Mouse (Mus musculus) ES-E14 (cell line): ENCODE measurements around the gene Nat9. TPM values are rescaled to one million over a fixed set of nuclear protein-coding genes. Genes with fewer than 3 reads are reported as not detected.
A peak's percentile ranks its signal among the peaks of the same experiment; 100 is the strongest.

ENCODE experiments used
- DNase-seq: peaks from one replicate; pipeline ENCODE4 v3.0.0-alpha.2; 2013; ENCODE audit warnings: low read depth, low spot score
- H3K27ac ChIP-seq: 2 replicates; pipeline ENCODE4 v1.5.1; 2012; ENCODE audit warnings: low read depth, mild to moderate bottlenecking, low read length, moderate library complexity, mixed read lengths; ENCODE audit not compliant: poor library complexity, insufficient read depth, severe bottlenecking
- H3K36me3 ChIP-seq: 2 replicates; pipeline ENCODE4 v1.6.1; 2012; ENCODE audit warnings: mild to moderate bottlenecking, low read length, moderate library complexity, mixed read lengths; ENCODE audit not compliant: control insufficient read depth, poor library complexity, insufficient read depth, severe bottlenecking
- H3K4me1 ChIP-seq, 2 experiments: fragments of 150-350 bp in 1 of 2; sonication (generic) in 1 of 2; 2 replicates each; pipeline ENCODE4 v1.6.1; 2012; ENCODE audit warnings: low read length in 2 of 2, mild to moderate bottlenecking in 1 of 2, mixed read lengths in 1 of 2; ENCODE audit not compliant: control insufficient read depth in 2 of 2, insufficient read depth in 2 of 2, poor library complexity in 1 of 2
- H3K4me3 ChIP-seq, 2 experiments: fragments of 150-350 bp in 1 of 2; sonication (generic) in 1 of 2; 2 replicates each; pipeline ENCODE4 v1.5.1; 2012; ENCODE audit warnings: low read length in 2 of 2, low read depth in 1 of 2, mild to moderate bottlenecking in 1 of 2, mixed read lengths in 1 of 2; ENCODE audit not compliant: insufficient read depth in 1 of 2, poor library complexity in 1 of 2, severe bottlenecking in 1 of 2
- H3K9ac ChIP-seq: 2 replicates; pipeline ENCODE4 v1.6.1; 2012; ENCODE audit warnings: low read depth, mild to moderate bottlenecking, low read length, mixed read lengths; ENCODE audit not compliant: poor library complexity, insufficient read depth, severe bottlenecking
- H3K9me3 ChIP-seq: fragments of 150-350 bp; sonication (generic); 2 replicates; pipeline ENCODE4 v1.6.1; 2012; ENCODE audit warnings: low read depth, mild to moderate bottlenecking, low read length; ENCODE audit not compliant: control insufficient read depth, insufficient read depth
- CHD2 ChIP-seq: IDR thresholded peaks from 2 replicates; pipeline ENCODE4 v1.6.1; 2014; ENCODE audit warnings: mild to moderate bottlenecking, low read depth, low read length, inconsistent platforms
- HCFC1 ChIP-seq: IDR thresholded peaks from 2 replicates; pipeline ENCODE4 v1.6.1; 2012; ENCODE audit warnings: low read length, inconsistent platforms, borderline replicate concordance; ENCODE audit not compliant: insufficient read depth
- MAFK ChIP-seq: IDR thresholded peaks from 2 replicates; pipeline ENCODE4 v1.6.1; 2014; ENCODE audit warnings: mild to moderate bottlenecking, low read depth, low read length, inconsistent platforms; ENCODE audit not compliant: insufficient read depth
- ZC3H11A ChIP-seq: IDR thresholded peaks from 2 replicates; pipeline ENCODE4 v1.6.1; 2012; ENCODE audit warnings: low read depth, mild to moderate bottlenecking, inconsistent platforms, low read length, borderline replicate concordance
- ZNF384 ChIP-seq: IDR thresholded peaks from 2 replicates; pipeline ENCODE4 v1.6.1; 2012; ENCODE audit warnings: low read depth, low read length, inconsistent platforms
- in situ Hi-C, 2 experiments: fragments of 600-800 bp; cut with MboI; formaldehyde crosslinking; loops; one replicate each; pipeline ENCODE4 v1.15.1; 2025; ENCODE audit warnings: low sequenced_read_pairs in 2 of 2, inconsistent platforms in 1 of 2; ENCODE audit not compliant: unreplicated experiment in 2 of 2
- total RNA-seq: library from RNA; depleted of rRNA; stranded (reverse); fragments of 300-350 nt; gene quantifications from 2 replicates; pipeline ENCODE4 v1.2.3, GENCODE M21; 2012; rRNA removed

The Nat9 gene
- total RNA-seq: 16.9 and 19.3 TPM in 2 replicates

DNA sequence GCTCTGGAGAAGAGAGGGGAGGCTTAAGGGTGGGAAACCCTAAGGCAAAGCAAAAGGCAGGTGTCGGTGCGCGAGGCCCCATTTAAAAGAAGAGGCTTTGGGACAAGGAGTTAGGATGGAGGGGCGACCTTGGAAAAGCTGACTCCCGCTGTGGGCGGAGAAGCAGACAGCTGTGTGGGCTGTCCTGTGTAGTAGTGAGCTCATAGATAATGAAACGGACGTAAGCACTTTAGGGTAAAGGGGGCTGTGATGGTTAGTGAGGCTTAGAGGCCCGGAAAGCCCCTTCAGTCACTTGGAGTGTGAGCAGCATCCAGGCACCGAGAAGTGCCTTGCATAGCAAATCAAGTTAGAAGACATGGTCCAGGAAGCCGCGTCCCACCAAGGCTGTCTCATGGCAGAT is at the start of gene Nat9:
Gene Nat9, minus strand, starts transcription at position 167 of the 400 bp plus-strand sequence.
- no peak within 1 kb of the TSS for H3K27ac ChIP-seq
- DNase-seq: no peak

GRCm38 (mm10) chr11:115236570-115236969 is 48.9 kb upstream of the Nat9 start:
- in situ Hi-C loops: no loop called here
- Histone ChIP-seq H3K9me3 (no peaks in the 10 kb centered on the region), H3K36me3 (no peaks in the 10 kb centered on the region; the same call in 1 of the 2 replicates), H3K4me1 (peaks cover 3 to 13% of the 10 kb centered on the region in 2 experiments; a peak in 3 of 4 replicates), H3K27ac (no peak overlapping the region), H3K9ac (no peak overlapping the region), H3K4me3 (no peak overlapping the region)
- DNase-seq: no peak
- TF ChIP-seq ZNF384 (no peak), CHD2 (no peak), MAFK (no peak), ZC3H11A (no peak), HCFC1 (no peak)

More for the DNA sequence above, at the start of gene Nat9:
- in situ Hi-C loops: no loop called here
- Histone ChIP-seq H3K4me1 (peaks cover 0 to 8% of the 10 kb centered on the region in 2 experiments; a peak in 1 of 4 replicates), H3K9me3 (no peaks in the 10 kb centered on the region), H3K9ac (peak within 1 kb of the TSS; percentile 69), H3K36me3 (peaks cover 12% of the 10 kb centered on the region; the same call in 1 of the 2 replicates), H3K4me3 (peak within 1 kb of the TSS; percentile 71 to 75)
- TF ChIP-seq HCFC1 (no peak), CHD2 (no peak), ZC3H11A (no peak), ZNF384 (no peak), MAFK (no peak)

GRCm38 (mm10) chr11:115234320-115235044 is 46.8 kb upstream of the Nat9 start:
- no peak for TF ChIP-seq CHD2
- no peak for TF ChIP-seq ZNF384
- TF ChIP-seq HCFC1: no peak
- TF ChIP-seq MAFK: no peak
- no peak for TF ChIP-seq ZC3H11A
- in situ Hi-C loops: no loop called here
- no peak overlapping the region for H3K9ac ChIP-seq
- H3K4me3 ChIP-seq: no peak overlapping the region
- H3K4me1 ChIP-seq: peaks cover 3 to 15% of the 10 kb centered on the region in 2 experiments; a peak in 3 of 4 replicates
- H3K9me3 ChIP-seq: no peaks in the 10 kb centered on the region
- H3K36me3 ChIP-seq: no peaks in the 10 kb centered on the region; the same call in 1 of the 2 replicates
- no peak for DNase-seq
- no peak overlapping the region for H3K27ac ChIP-seq

- Histone ChIP-seq H3K4me3 (no peak overlapping the region), H3K36me3 (no peaks in the 10 kb centered on the region; the same call in 1 of the 2 replicates), H3K9ac (no peak overlapping the region), H3K9me3 (no peaks in the 10 kb centered on the region), H3K4me1 (peaks cover 3 to 21% of the 10 kb centered on the region in 2 experiments; a peak in 3 of 4 replicates), H3K27ac (no peak overlapping the region)
- no peak for DNase-seq
- in situ Hi-C loops: no loop called here
- TF ChIP-seq HCFC1: no peak
These were observed 46.0 kb upstream of the Nat9 start for GRCm38 (mm10) chr11:115233526-115234290.
